Mouse (Mus musculus): Measurements from ENCODE around the gene Scd1. TPM values are rescaled to one million over a fixed set of nuclear protein-coding genes. Genes with fewer than 3 reads are reported as not detected.
A peak's percentile ranks its signal among the peaks of the same experiment; 100 is the strongest.

Gene Scd1
- polyA plus RNA-seq (2016; fragmentation: Nextera tagmentation; extraction: Ambion mirVana) = 8.0 and 8.8 TPM in 2 replicates

DNA sequence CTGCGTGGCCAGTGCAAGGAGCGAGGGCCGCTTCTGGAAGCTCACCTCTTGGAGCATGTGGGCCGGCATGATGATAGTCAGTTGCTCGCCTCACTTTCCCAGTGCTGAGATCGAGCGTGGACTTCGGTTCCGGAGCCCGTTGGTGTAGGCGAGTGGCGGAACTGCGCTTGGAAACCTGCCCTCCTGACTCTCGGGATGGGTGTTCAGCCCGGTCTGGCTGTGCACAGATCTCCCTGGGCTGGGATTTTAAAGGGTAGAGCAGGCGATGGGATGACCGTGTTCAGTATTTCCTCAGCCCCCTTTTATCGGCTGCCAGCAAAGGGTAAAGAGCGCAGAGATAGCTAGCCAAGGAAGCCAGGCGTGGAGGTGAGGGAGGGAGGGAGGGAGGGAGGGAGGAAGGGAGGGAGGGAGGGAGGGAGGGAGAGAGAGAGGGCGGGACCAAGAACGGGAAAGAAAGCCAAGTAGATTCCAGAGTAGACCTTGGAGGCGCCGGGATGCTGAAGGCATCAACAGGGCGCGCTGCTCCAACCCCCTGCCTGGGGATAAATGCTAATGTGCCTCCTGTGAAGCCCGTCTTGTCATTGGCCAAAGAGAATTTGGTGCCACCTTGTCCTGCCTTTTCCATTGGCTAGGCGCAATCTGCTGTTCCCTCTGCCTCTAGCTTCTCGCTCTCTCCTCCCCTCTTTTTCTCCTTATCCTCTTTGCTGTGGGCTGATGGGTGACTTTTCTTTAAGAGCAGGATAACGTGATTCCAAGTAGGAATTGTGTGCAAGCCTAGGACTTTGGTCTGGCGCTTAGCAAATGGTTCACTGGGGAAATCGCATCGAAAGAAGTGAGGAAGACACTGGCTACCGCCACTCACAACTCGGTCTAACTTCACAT is at the start of gene Scd1:
TSS of gene Scd1 (minus strand) at position 539 of the 882 bp plus-strand sequence.
- peak within 1 kb of the TSS; percentile 56 for H3K9ac ChIP-seq
- ATAC-seq (ENCODE audit: low FRiP score, low read depth) = peak; percentile 93
- H3K4me3 ChIP-seq = peak within 1 kb of the TSS; percentile 41
- H3K36me3 ChIP-seq = peaks cover 5% of the 10 kb centered on the region; the same call in 1 of the 2 replicates
- peaks cover 19% of the 10 kb centered on the region for H3K4me1 ChIP-seq
- WGBS = under 1% methylated on average over 33 of the region's 35 CpGs
- H3K27ac ChIP-seq = peak within 1 kb of the TSS; percentile 16; the same call in 1 of the 2 replicates
- no peaks in the 10 kb centered on the region for H3K9me3 ChIP-seq
- H3K4me2 ChIP-seq (replicated peaks) = peak within 1 kb of the TSS; percentile 90
- no peaks in the 10 kb centered on the region for H3K27me3 ChIP-seq (replicated peaks)

DNA sequence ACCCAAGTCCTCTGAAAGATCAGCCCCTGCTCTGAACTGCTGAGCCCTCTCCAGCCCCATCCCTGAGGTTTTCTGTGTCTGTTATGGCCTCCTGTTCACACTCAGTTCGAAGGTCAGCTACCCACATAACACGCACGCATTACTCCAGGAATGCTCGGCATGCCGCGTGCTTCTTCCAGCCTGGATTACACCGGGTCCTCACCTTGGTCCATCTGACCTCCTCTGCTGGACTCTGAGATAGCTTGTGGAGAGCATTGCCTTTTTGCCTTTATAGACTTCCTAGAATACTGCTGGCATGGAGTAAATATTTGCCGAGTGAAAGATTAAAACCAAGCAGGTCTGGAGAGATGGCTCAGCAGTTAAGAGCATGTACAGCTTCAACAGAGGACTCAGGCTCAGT is 47.7 kb upstream of the Scd1 start:
- no peak overlapping the region for H3K4me3 ChIP-seq
- no peak overlapping the region for H3K4me2 ChIP-seq (replicated peaks)
- no peaks in the 10 kb centered on the region for H3K9me3 ChIP-seq
- ATAC-seq (ENCODE audit: low FRiP score, low read depth) = no peak
- no peaks in the 10 kb centered on the region for H3K36me3 ChIP-seq
- no peak overlapping the region for H3K27ac ChIP-seq
- WGBS = 88% methylated on average over 8 of the region's 8 CpGs
- no peak overlapping the region for H3K9ac ChIP-seq
- no peaks in the 10 kb centered on the region for H3K4me1 ChIP-seq
- H3K27me3 ChIP-seq (replicated peaks) = no peaks in the 10 kb centered on the region

DNA sequence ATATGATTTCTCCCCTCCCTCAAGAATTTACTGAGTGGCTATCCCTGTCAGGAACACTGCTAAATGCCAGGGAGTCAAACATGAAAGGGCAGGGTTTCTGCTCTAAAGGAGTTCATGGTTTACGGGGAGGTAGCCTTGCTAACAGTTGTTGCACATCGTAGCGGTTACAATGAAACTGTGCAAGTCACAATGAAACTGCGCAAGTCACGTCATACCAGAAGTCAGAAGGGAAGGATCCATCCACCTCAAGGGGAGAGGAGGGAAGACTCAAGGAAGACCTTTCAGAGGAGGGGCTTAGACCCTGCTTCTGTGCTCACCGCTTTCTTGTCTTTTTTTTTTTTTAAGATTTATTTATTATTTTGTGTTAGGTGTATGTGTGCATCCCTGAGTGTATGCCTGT is 47.2 kb upstream of the Scd1 start:
- no peak for ATAC-seq (ENCODE audit: low FRiP score, low read depth)
- no peak overlapping the region for H3K27ac ChIP-seq
- no peaks in the 10 kb centered on the region for H3K9me3 ChIP-seq
- no peak overlapping the region for H3K4me2 ChIP-seq (replicated peaks)
- no peak overlapping the region for H3K4me3 ChIP-seq
- H3K9ac ChIP-seq = no peak overlapping the region
- H3K27me3 ChIP-seq (replicated peaks) = no peaks in the 10 kb centered on the region
- no peaks in the 10 kb centered on the region for H3K36me3 ChIP-seq
- WGBS = 86% methylated on average over 6 of the region's 6 CpGs
- no peaks in the 10 kb centered on the region for H3K4me1 ChIP-seq

DNA sequence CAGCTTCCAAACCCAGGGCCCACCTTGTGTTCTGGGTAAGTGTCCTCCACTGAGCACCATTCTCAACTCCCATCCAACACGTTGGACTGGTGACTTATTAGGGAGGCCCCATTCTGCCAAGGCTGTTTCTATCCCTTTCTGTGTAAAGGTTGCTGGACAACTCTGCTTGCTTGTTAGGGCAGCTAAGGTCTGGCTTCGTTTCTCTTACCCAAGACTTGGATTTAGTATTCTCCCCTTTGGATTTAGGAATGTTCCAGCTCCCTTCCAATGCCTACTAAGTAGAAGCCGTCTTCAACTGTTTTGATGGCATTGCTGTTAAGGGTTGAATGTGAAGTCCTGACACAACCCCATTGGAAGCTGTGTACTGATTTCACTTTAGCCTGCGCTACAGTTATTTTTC is 40.2 kb upstream of the Scd1 start:
- WGBS = 87% methylated on average over 4 of the region's 4 CpGs
- no peak overlapping the region for H3K9ac ChIP-seq

DNA sequence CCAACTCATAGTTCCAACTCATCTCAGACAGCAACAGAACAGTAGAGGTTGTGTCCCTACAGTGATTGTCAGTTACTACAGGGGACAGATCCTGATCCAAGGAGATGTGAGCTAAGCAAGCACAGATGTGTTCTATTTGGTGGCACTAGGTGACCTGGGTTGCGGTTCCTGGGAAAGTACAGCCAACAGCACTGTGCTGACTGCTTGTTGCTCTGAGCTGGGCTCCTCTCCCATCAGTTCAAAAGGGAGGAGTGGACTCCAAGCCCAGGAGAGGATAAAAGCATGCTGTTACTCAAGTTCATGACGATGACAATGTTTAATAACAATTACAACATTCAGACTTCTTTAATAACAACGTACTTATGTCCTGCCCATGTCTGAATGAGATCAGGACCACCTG is 38.1 kb upstream of the Scd1 start:
- ATAC-seq (ENCODE audit: low FRiP score, low read depth) = no peak
- no peaks in the 10 kb centered on the region for H3K4me1 ChIP-seq
- no peak overlapping the region for H3K9ac ChIP-seq
- no peaks in the 10 kb centered on the region for H3K36me3 ChIP-seq
- no peak overlapping the region for H3K27ac ChIP-seq
- WGBS = 91% methylated on average over 3 of the region's 3 CpGs
- no peak overlapping the region for H3K4me3 ChIP-seq
- no peak overlapping the region for H3K4me2 ChIP-seq (replicated peaks)
- H3K9me3 ChIP-seq = no peaks in the 10 kb centered on the region
- H3K27me3 ChIP-seq (replicated peaks) = no peaks in the 10 kb centered on the region

More for the DNA sequence above, 40.2 kb upstream of the Scd1 start:
- H3K27ac ChIP-seq = no peak overlapping the region
- no peak for ATAC-seq (ENCODE audit: low FRiP score, low read depth)
- no peaks in the 10 kb centered on the region for H3K4me1 ChIP-seq
- H3K4me2 ChIP-seq (replicated peaks) = no peak overlapping the region
- no peak overlapping the region for H3K4me3 ChIP-seq
- no peaks in the 10 kb centered on the region for H3K9me3 ChIP-seq
- H3K27me3 ChIP-seq (replicated peaks) = no peaks in the 10 kb centered on the region
- H3K36me3 ChIP-seq = no peaks in the 10 kb centered on the region

DNA sequence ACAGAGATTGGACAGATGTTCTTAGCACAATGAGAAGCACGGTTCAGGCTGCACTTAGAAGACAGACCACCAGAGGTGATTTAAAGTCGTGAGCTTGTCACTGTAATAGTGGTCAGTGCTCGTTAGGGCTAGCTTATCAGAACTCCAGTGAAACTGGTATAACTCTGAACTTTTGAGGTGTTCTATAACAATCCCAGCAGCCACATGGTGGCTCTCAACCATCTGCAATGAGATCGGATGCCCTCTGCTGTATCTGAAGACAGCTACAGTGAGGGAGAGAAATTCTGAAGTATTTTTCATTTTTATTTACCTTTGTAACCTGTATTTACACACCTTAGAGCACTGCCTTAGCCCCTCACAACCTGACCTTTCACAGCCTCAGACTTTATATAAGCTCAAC is 31.6 kb upstream of the Scd1 start:
- H3K27me3 ChIP-seq (replicated peaks) = no peaks in the 10 kb centered on the region
- no peaks in the 10 kb centered on the region for H3K4me1 ChIP-seq
- no peak overlapping the region for H3K4me3 ChIP-seq
- H3K9ac ChIP-seq = no peak overlapping the region
- H3K36me3 ChIP-seq = no peaks in the 10 kb centered on the region
- H3K4me2 ChIP-seq (replicated peaks) = no peak overlapping the region
- no peak overlapping the region for H3K27ac ChIP-seq
- no peaks in the 10 kb centered on the region for H3K9me3 ChIP-seq
- WGBS = 51% methylated on average over 4 of the region's 4 CpGs
- ATAC-seq (ENCODE audit: low FRiP score, low read depth) = no peak

DNA sequence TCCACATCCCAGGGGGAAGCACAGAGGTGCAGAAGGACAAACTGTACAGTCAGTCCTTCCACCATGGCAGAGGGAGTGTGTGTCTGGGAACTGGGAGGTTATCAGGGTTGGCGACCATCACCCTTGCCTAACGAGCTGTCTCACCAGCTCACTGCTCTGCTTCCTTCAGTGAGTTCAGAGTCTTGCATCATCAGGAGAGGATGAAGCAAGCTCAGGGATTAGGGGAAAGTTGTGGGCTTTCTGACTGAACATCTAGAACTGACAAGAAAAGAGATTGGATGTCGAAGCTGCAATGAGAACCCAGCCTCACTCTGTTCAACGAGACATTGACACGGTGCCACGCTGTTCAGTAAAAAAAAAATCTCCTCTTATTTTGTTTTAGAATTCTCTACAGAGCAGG is 30.3 kb upstream of the Scd1 start:
- Histone ChIP-seq H3K4me2 (replicated peaks) (no peak overlapping the region), H3K4me3 (no peak overlapping the region), H3K9me3 (no peaks in the 10 kb centered on the region), H3K4me1 (no peaks in the 10 kb centered on the region), H3K27ac (no peak overlapping the region), H3K36me3 (no peaks in the 10 kb centered on the region), H3K27me3 (replicated peaks) (no peaks in the 10 kb centered on the region), H3K9ac (no peak overlapping the region)
- no peak for ATAC-seq (ENCODE audit: low FRiP score, low read depth)
- WGBS = 66% methylated on average over 6 of the region's 6 CpGs

DNA sequence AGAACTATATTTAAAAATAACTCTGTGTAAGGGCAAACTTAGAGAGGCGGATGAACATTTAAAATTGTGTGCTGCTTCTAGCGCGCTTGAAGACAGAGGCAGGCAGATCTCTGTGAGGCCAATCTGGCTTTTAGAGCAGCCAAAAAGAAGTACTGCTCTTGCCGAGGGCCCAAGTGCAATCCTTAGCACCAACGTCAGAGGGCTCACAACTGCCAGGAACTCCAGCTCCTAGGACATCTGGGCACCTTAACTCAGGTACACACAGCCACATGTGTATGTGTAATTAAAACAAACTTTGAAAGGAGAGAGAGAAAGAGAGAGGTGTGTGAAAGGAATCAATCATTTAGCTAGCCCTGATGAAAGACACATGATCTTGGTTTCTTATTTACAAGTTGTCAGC is 24.4 kb upstream of the Scd1 start:
- no peak for ATAC-seq (ENCODE audit: low FRiP score, low read depth)
- no peaks in the 10 kb centered on the region for H3K27me3 ChIP-seq (replicated peaks)
- H3K9me3 ChIP-seq = no peaks in the 10 kb centered on the region
- no peak overlapping the region for H3K4me3 ChIP-seq
- no peak overlapping the region for H3K4me2 ChIP-seq (replicated peaks)
- H3K4me1 ChIP-seq = no peaks in the 10 kb centered on the region
- H3K36me3 ChIP-seq = no peaks in the 10 kb centered on the region
- H3K27ac ChIP-seq = no peak overlapping the region
- no peak overlapping the region for H3K9ac ChIP-seq
- WGBS = 81% methylated on average over 5 of the region's 5 CpGs

DNA sequence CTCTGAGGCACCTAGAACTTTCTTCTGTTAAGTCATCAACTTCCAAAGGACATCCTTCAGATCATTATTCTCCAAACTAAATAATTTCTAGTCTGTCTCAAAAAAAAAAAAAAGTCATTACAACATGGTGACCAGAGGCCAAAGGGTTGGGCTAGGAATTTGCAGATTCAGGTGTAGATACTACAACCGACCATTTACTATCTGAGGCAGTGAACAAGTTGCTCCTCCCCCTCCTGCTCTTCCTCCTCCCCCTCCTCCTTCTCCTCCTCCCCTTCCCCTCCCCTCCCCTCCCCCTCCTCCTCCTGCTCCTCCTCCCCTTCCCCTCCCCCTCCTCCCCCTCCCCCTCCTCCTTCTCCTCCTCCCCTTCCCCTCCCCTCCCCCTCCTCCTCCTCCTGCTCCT is 20.0 kb upstream of the Scd1 start:
- H3K4me2 ChIP-seq (replicated peaks) = no peak overlapping the region
- no peaks in the 10 kb centered on the region for H3K36me3 ChIP-seq
- no peak overlapping the region for H3K27ac ChIP-seq
- no peaks in the 10 kb centered on the region for H3K9me3 ChIP-seq
- no peaks in the 10 kb centered on the region for H3K4me1 ChIP-seq
- no peaks in the 10 kb centered on the region for H3K27me3 ChIP-seq (replicated peaks)
- no peak overlapping the region for H3K9ac ChIP-seq
- no peak for ATAC-seq (ENCODE audit: low FRiP score, low read depth)
- no peak overlapping the region for H3K4me3 ChIP-seq
- WGBS = 92% methylated on average over 1 of the region's 1 CpGs

DNA sequence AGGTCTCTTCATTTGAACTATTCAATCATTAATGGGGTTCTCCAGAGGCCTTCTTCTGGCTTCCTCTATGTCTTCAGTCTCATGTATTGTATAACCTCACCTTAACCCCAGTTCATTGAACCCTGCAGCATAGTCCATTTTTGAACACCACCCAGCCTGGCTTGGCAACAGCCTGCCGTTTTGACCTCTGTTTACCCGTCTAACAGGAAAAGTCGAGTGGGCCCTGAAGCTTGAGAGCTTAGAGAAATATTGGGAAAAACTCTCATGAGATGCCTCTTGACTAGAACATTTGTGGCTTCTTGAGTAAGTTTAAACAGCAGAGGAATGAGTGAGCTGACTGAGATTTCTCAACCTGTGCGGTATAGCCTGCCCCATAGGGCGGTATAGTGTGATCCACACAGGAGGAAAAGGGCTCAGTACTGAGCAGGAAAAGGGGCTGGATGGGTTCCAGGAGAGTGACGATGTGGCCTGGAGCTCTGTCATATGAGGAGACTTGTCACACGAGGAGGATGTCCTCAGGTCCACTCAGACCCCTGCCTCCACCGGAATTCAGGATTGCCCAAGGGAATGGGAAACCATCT is 14.5 kb upstream of the Scd1 start:
- H3K4me1 ChIP-seq = no peaks in the 10 kb centered on the region
- H3K4me3 ChIP-seq = no peak overlapping the region
- ATAC-seq (ENCODE audit: low FRiP score, low read depth) = no peak
- H3K27ac ChIP-seq = no peak overlapping the region
- H3K27me3 ChIP-seq (replicated peaks) = no peaks in the 10 kb centered on the region
- H3K4me2 ChIP-seq (replicated peaks) = no peak overlapping the region
- WGBS = 80% methylated on average over 8 of the region's 8 CpGs
- H3K9ac ChIP-seq = no peak overlapping the region
- H3K9me3 ChIP-seq = no peaks in the 10 kb centered on the region
- H3K36me3 ChIP-seq = no peaks in the 10 kb centered on the region

DNA sequence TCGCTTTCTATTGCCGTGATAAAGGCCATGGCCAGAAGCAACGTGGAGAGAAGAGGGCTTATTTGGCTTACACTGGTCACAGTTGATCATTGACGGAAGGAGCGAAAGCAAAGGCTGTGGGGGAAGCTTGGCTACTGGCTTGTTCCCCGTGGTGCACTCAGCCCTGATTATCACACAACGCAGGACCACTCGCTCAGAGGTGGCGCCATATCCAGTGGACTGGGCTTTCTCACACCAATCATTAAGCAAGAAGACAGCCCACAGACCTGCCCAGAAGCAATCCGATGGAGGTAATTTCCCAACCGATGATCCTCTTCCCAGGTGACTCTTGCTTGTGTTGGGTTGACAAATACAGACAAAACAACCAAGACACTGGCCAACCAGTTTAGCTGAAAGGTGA is 11.9 kb upstream of the Scd1 start:
- no peak overlapping the region for H3K4me3 ChIP-seq
- no peak for ATAC-seq (ENCODE audit: low FRiP score, low read depth)

DNA sequence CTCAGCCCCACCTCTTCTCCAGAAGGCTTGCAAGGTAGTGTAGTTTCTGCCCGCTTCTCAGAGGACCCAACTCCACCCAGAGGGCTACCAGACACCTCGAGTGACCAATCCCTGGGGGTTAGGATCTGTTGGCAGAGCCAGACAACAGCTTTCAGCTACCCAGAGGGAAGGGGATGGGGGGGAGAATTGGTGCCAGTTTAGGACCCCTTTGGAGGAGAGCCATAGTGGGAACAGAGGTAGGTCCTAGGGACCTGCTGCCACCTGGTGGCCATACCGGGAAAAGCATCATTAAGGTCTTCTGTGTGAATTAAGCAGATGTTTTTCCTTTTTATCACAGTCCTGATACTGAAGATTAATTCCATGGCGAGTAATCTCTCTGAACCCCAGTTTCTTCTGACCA is 11.3 kb upstream of the Scd1 start:
- Histone ChIP-seq H3K9ac (no peak overlapping the region), H3K9me3 (no peaks in the 10 kb centered on the region), H3K27ac (no peak overlapping the region), H3K4me1 (no peaks in the 10 kb centered on the region), H3K27me3 (replicated peaks) (no peaks in the 10 kb centered on the region), H3K4me3 (no peak overlapping the region), H3K4me2 (replicated peaks) (no peak overlapping the region), H3K36me3 (no peaks in the 10 kb centered on the region)
- 0 out of 2 replicates have a peak, but pooled peaks have one; percentile 13 for ATAC-seq (ENCODE audit: low FRiP score, low read depth)
- 20% methylated on average over 4 of the region's 4 CpGs for WGBS

More for the DNA sequence above, 11.9 kb upstream of the Scd1 start:
- H3K9me3 ChIP-seq = no peaks in the 10 kb centered on the region
- no peaks in the 10 kb centered on the region for H3K4me1 ChIP-seq
- H3K36me3 ChIP-seq = no peaks in the 10 kb centered on the region
- no peak overlapping the region for H3K9ac ChIP-seq
- 57% methylated on average over 11 of the region's 11 CpGs for WGBS
- H3K4me2 ChIP-seq (replicated peaks) = no peak overlapping the region
- H3K27me3 ChIP-seq (replicated peaks) = no peaks in the 10 kb centered on the region
- H3K27ac ChIP-seq = no peak overlapping the region

Data from neural tube, embryonic 12.5 days (tissue).